Comparison of ENCODE assay signal across 1 mouse cellular context in genomic region chr4:44973450-44973849, GRCm38 (mm10).
TF ChIP-seq lines count a peak whose summit lies in the region.

No protein-coding gene starts in this region.

TF ChIP-seq in MEL, 35 proteins besides CTCF, POLR2A, EP300 and RAD21 (continued from another document):
- TF ChIP-seq E2F4 (IDR thresholded peaks at IDR 0.05; ENCODE audit: borderline replicate concordance, low read depth, low read length) (no peak), GATA1 (IDR thresholded peaks at IDR 0.05; ENCODE audit: low read depth, low read length) (peak; percentile 54; the same call in 1 of the 2 replicates), MXI1 (IDR thresholded peaks at IDR 0.05; ENCODE audit: low read depth, low read length) (no peak), KAT2A (conservative IDR thresholded peaks at IDR 0.05; ENCODE audit: low read depth, low read length) (no peak), HCFC1 (IDR thresholded peaks at IDR 0.05; ENCODE audit: low read depth, low read length) (peak; percentile 31; the same call in 1 of the 2 replicates), TAL1 (IDR thresholded peaks at IDR 0.05; ENCODE audit: low read length) (no peak)
